Mouse (Mus musculus) hindbrain, embryonic 12.5 days (tissue): ENCODE results near the gene Adam26b. TPM values are rescaled to one million over a fixed set of nuclear protein-coding genes. Genes with fewer than 3 reads are reported as not detected.
"Not testable (repeated sequence)": the region's sequence is repeated elsewhere in the genome, so short reads cannot be mapped to it uniquely, and the experiment has no call there.

ENCODE experiments used
- ATAC-seq: fragments of 200-750 bp; cut with Nextera tagmentation; 2 replicates; pipeline ENCODE4 v1.8.0; 2017; ENCODE audit warnings: moderate TSS enrichment; ENCODE audit not compliant: low FRiP score
- H3K27ac ChIP-seq: fragments of 300-500 bp; sonication (generic); 2 replicates; pipeline ENCODE4 v1.5.1; 2016; ENCODE audit warnings: mild to moderate bottlenecking
- H3K27me3 ChIP-seq: fragments of 300-500 bp; sonication (generic); 2 replicates; pipeline ENCODE4 v1.6.1; 2016; ENCODE audit warnings: mild to moderate bottlenecking
- H3K36me3 ChIP-seq: fragments of 300-500 bp; sonication (generic); 2 replicates; pipeline ENCODE4 v1.6.1; 2016; ENCODE audit warnings: mild to moderate bottlenecking
- H3K4me1 ChIP-seq: fragments of 300-500 bp; sonication (generic); 2 replicates; pipeline ENCODE4 v1.6.1; 2016
- H3K4me2 ChIP-seq: fragments of 300-500 bp; sonication (generic); replicated peaks from 2 replicates; pipeline ENCODE4 v1.6.1; 2016; ENCODE audit warnings: mild to moderate bottlenecking
- H3K4me3 ChIP-seq: fragments of 300-500 bp; sonication (generic); 2 replicates; pipeline ENCODE4 v1.5.1; 2016; ENCODE audit warnings: mild to moderate bottlenecking
- H3K9ac ChIP-seq: fragments of 300-500 bp; sonication (generic); 2 replicates; pipeline ENCODE4 v1.6.1; 2016; ENCODE audit warnings: mild to moderate bottlenecking, moderate library complexity
- H3K9me3 ChIP-seq: fragments of 300-500 bp; sonication (generic); replicated peaks from 2 replicates; pipeline ENCODE4 v1.6.1; 2016; ENCODE audit warnings: mild to moderate bottlenecking
- WGBS: fragments of 180-500 bp; shearing (Covaris S2); methylation state at CpG from one replicate; pipeline ENCODE4 v1.1.7; 2016; 5-methylcytosine and 5-hydroxymethylcytosine counted together
- polyA plus RNA-seq: library from polyadenylated mRNA; unstranded; fragments of >200 nt; fragmentation: Nextera tagmentation; extraction: Ambion mirVana; gene quantifications from 2 replicates; pipeline ENCODE4 v1.2.1, GENCODE M21; 2016

Adam26b gene
- polyA plus RNA-seq: not detected in 2 replicates

GRCm38 (mm10) chr8:43528006-43528405, at the start of gene Adam26b:
Gene Adam26b, minus strand, starts transcription at chr8:43528106.
- not testable (repeated sequence) for H3K27me3 ChIP-seq, ATAC-seq, H3K4me1 ChIP-seq, H3K36me3 ChIP-seq, H3K9me3 ChIP-seq, H3K27ac ChIP-seq, H3K9ac ChIP-seq, H3K4me3 ChIP-seq, H3K4me2 ChIP-seq

- H3K4me2 ChIP-seq, H3K4me1 ChIP-seq, H3K9me3 ChIP-seq, H3K27me3 ChIP-seq, ATAC-seq, H3K4me3 ChIP-seq, H3K27ac ChIP-seq, H3K9ac ChIP-seq, H3K36me3 ChIP-seq: not testable (repeated sequence)
- 96% methylated on average over 2 of the region's 2 CpGs for WGBS
Observed at GRCm38 (mm10) chr8:43576607-43577006, 48.7 kb upstream of the Adam26b start, which contains the start of gene Adam26a. Gene Adam26a, minus strand, starts transcription at chr8:43576707.

Other genes starting within 250 kb of the Adam26b start
- not detected in 2 replicates for gene Zfp42, start 221.1 kb downstream of the Adam26b start, polyA plus RNA-seq
- gene Adam26a, start 48.6 kb upstream of the Adam26b start, polyA plus RNA-seq: not detected in 2 replicates
- not detected in 2 replicates for gene Gm5346, start 99.2 kb upstream of the Adam26b start, polyA plus RNA-seq
- not detected in 2 replicates for gene Adam34, start 181.9 kb upstream of the Adam26b start, polyA plus RNA-seq